Mouse (Mus musculus): ENCODE data around the gene Lyst. TPM values are rescaled to one million over a fixed set of nuclear protein-coding genes. Genes with fewer than 3 reads are reported as not detected.
"Not testable (repeated sequence)": the region's sequence is repeated elsewhere in the genome, so short reads cannot be mapped to it uniquely, and the experiment has no call there.

Lyst gene
- polyA plus RNA-seq, 1 experiment from 2014 or later: 16.3 TPM

DNA sequence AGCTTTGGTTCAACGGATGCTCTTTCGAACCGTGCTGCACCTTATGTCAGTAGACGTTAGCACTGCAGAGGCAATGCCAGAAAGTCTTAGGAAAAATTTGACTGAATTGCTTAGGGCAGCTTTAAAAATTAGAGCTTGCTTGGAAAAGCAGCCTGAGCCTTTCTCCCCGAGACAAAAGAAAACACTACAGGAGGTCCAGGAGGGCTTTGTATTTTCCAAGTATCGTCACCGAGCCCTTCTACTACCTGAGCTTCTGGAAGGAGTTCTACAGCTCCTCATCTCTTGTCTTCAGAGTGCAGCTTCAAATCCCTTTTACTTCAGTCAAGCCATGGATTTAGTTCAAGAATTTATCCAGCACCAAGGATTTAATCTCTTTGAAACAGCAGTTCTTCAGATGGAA, 44.5 kb downstream of the Lyst start:
- no peak for DNase-seq (ENCODE audit: low spot score)

DNA sequence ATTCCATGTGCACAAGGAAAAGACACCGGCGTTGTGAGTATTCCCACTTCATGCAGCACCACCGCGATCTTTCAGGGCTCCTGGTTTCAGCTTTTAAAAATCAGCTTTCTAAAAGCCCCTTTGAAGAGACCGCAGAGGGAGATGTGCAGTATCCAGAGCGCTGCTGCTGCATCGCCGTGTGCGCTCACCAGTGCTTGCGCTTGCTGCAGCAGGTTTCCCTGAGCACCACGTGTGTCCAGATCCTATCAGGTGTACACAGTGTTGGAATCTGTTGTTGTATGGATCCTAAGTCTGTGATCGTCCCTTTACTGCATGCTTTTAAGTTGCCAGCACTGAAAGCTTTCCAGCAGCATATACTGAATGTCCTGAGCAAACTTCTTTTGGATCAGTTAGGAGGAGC, 45.0 kb downstream of the Lyst start:
- no peak for DNase-seq (ENCODE audit: low spot score)

DNA sequence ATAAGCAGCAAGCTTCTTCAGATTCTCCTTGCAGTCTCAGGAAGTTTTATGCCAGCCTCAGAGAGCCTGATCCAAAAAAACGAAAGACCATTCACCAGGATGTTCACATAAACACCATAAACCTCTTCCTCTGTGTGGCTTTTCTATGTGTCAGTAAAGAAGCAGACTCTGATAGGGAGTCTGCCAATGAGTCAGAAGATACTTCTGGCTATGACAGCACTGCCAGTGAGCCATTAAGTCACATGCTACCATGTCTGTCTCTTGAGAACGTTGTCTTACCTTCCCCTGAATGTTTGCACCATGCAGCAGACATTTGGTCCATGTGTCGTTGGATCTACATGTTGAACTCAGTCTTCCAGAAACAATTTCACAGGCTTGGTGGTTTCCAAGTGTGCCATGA, 47.4 kb downstream of the Lyst start:
- DNase-seq (ENCODE audit: low spot score): no peak

DNA sequence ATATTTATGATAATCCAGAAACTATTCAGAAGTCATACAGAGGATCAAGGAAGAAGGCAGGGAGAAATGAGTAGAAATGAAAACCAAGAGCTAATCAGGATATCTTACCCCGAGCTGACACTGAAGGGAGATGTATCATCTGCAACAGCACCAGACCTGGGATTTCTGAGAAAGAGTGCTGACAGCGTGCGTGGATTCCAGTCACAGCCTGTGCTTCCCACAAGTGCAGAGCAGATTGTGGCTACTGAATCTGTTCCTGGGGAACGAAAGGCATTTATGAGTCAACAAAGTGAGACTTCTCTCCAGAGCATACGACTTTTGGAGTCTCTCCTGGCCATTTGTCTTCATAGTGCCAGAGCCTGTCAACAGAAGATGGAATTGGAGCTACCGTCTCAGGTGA, 47.8 kb downstream of the Lyst start:
- DNase-seq (ENCODE audit: low spot score): no peak

DNA sequence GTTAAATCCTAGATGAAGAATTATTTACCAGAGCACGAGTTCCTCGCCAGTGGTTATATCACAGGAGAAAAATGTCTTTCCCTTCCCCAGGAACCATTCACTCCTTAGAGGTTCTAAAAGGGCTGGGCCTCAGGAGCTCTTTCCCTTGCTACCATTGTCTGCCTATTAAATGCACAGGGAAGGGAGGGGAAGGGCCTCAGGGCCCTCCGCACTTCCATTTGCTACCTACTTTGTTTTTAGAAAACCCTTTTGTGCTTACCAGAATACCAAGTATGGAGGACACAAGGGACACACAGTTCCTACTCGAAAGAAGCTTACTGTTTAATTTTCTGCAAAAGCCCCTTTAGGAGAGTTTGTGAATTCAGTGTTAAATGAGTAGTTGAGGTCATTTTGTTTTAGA, 48.5 kb downstream of the Lyst start:
- DNase-seq (ENCODE audit: low spot score): no peak

DNA sequence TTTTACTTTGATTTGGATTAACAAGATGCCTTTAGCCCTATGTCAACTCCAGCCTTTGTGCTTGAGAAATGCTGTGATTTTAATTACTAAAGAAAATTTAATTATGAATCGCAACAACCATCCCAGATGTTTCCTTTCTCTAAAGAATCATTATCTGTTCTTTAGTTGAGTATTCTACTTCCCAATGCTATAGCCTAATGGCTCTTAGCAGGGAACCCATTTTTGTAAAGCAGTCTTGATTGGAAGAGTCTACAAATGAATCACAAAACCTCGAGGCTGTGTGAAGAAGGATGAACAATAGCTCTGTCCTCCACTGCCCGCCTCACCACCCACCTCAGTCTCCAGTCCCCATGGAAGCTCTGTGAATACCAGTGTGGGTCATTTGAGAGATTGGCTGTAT, 57.1 kb downstream of the Lyst start:
- no peak for DNase-seq (ENCODE audit: low spot score)

DNA sequence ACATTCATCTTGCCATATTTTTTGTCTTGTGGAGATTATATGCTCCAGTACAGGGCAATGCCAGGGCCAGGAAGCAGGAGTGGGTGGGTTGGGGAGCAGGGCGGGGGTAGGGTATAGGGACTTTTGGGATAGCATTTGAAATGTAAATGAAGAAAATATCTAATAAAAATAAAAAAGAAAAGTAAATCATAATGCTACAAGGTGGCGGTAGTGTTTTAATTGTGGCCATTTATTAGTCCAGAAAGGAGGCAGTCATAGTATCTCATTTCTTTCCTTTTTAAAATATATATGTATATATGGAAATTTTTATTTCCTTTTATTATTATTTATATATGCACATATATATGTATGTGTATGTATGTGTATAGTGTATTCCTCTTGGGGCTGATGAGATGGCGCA, 65.3 kb downstream of the Lyst start:
- no peak for DNase-seq (ENCODE audit: low spot score)

DNA sequence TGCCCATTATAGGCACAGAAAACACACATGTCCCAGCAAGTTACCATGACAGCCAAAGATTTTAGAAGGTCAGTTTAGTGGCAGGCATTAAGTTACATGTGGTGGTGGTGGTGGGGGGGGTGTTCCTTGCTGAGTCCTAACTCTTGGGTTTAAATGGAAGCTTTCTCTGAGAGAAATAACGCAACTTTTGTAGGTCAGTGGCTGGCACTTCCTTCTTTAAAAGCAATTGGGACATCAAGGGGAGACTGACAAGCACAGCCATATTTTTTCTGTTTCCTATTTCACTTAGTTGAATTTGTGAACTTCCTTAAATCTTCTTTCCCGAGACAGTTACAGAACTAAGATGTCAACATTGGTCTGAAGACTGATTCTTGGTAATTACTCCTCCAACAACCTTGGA, 75.9 kb downstream of the Lyst start:
- DNase-seq (ENCODE audit: low spot score): not testable (repeated sequence)

DNA sequence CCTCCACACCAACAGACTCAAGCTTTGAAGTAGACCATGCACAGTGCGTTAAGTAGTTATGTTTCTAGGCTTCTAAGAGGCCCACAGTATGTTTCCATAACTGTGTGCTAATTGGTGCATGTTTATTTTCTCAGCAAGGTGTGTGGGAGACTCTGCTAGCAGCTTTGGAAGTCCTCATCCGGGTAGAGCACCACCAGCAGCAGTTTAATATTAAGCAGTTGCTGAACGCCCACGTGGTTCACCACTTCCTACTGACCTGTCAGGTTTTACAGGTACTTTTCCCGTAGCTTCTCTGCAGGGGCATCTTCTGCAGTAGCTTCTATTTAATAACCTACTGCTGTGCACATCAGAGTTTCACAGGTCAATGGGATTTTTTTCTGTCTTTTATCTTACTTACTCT, 80.5 kb downstream of the Lyst start:
- no peak for DNase-seq (ENCODE audit: low spot score)

DNA sequence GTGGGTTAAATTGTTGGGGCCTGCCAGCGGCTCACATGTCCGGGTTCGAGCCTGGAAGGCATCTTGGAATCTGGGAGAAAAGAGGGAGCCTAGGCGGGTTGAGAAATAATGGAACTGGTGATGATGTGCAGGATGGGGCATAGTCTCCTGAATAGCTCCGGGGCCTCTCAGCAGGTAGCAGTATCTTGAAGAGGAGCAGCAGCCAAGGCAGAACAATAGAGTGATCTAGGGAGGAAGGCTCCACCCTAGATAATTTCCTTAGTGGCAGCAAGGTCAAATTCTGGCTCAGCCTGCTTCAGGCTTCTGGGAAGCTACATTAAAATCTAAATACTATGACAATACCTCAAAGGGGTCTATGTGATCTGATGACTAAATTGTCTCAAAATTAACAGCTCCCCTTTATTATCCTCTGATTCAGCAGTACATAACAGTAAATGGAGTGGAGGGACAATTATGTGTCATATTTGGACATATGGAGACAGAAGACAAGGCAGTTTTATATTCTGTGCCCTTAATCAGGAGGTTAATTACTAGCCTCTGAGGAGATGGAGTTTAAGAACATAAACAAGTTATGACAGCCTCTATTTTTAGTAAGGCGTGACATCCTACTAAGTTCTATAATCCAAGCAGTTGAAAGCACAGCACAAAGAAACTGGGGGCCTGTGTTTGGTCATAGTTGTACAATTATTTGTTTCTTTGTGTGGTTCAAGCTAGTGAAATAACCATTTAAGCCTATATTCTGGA, 81.6 kb downstream of the Lyst start:
- DNase-seq (ENCODE audit: low spot score): no peak

DNA sequence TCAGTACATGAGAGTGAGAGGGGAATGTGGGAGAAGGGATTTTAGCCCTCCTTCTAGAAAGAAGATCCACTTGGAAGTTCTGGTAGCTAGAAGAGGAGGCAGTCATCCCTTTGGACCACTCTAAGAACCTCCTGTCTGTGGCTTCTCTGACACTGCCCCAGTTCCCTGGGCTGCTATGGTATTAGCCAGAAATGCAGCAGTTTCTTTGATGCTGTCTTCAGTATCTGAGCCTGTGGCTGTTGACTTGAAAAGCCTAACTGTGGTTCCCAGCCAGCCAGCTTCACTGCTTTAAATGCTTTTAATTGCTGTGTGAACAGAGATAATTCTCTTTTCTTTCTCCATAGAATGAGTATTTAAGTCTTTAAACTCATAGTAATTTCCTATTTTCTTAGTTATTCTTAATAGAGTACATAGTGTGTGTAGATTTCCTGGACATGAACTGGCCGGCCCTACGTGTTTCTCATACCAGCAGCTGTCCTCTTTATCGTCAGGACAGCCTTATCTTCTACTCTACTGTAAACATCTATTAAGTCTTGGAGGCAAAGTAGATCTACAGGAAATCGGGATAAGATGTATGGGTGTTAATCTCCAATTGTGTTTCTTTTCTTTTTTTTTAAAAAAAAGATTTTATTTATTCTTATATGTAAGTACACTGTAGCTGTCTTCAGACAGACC, 84.6 kb downstream of the Lyst start:
- no peak for DNase-seq (ENCODE audit: low spot score)

DNA sequence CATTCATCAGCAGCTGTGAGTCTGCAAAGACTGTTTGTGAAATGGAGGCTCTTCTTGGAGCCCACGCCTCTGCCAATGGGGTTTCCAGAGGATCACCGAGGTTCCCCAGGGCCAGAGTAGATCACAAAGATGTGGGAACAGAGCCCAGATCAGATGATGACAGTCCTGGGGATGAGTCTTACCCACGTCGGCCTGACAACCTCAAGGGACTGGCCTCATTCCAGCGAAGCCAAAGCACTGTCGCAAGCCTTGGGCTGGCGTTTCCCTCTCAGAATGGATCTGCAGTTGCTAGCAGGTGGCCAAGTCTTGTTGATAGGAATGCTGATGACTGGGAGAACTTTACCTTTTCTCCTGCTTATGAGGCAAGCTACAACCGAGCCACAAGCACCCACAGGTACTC, 87.7 kb downstream of the Lyst start:
- no peak for DNase-seq (ENCODE audit: low spot score)

DNA sequence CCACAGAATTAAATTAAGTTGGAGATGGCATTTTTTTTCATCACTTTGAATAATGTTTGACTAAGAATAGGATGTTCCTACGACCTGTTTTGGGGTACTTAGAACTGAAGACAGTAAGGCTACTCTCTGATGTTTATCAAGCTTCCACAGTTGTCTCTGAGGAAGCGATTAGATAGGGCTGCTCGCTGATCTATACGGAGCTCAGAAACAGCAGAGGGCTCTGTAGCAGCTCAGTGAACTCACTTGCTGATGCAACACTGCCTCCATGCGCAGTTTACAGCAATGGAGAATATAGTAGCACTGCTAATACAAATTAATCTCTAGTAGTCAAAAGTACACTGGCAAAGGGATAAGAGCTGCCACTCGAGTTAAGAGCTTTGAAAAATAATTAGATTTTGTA, 91.4 kb downstream of the Lyst start:
- DNase-seq (ENCODE audit: low spot score): no peak

DNA sequence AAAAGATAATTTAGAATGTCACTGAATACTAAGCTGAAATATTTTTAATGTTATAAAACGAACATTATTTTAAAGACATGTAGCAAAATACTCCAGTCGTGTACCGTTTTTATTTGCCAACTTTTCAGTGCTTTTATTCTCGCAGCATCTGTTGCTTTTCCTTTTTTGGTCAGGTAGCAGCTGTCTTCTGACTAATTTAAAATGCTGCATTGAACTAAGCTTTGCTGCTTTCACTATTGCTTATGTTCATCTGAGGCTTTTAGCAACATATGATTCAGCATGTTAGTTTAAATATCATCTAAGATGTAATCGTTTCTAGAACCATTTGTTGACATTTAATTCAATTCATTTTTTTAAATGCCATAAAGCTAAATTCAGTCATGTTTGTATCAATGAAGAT, 113.3 kb downstream of the Lyst start:
- no peak for DNase-seq (ENCODE audit: low spot score)

DNA sequence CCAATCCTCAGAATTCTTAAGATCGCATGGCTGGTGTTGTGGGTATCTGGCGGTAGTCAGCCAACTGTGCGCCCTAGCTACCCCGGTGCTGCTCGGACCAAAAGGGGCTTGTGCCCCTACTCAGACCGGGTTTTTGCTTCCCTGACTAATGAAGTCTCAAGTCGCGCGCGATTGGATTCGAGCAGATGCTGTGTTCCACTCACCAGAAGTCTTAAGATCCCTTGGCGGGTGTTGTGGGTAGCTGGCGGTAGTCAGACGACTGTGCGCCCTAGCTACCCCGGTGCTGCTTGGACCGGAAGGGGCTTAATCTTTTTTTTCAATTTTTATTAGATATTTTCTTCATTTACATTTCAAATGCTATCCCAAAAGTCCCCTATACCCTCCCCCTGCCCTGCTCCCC, 131.2 kb downstream of the Lyst start:
- DNase-seq (ENCODE audit: low spot score): not testable (repeated sequence)

DNA sequence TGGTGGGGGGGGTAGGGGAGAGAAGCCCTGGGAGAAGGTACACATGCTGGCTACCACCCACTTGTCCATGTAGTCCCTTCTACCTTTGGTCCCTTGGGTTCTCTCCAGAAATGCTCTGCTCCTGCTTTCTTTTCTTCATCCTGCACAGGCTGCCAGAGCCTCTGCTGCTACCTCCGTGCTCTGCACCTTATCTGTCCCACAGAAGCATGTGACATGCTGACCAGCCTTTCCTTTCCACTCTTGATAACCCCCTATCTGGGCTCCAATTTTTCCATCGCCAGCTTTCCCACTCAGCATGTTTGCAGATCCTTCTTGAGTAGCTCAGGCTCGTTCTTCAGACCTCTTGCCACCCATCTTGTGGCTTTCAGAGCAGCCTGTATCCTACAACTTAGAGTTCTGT, 133.1 kb downstream of the Lyst start:
- no peak for DNase-seq (ENCODE audit: low spot score)

DNA sequence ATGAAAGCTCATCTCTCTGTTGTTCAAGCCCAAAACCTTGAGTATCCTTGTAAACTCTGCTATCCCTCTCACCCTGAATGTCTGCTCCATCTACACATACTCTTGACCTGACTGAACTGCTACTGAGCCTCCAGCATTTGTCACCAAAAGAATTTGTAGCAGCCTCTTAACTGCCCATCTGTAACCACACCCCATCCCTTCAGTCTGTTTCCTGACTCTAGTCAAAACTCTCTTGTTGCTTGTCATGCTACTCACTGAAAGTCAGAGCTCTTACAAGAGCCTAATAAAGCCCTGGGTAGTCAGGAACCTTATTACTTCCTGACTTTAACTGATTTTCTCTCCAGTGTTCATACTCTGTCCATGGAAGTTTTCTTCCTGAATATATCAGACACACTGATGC, 133.6 kb downstream of the Lyst start:
- DNase-seq (ENCODE audit: low spot score): no peak

DNA sequence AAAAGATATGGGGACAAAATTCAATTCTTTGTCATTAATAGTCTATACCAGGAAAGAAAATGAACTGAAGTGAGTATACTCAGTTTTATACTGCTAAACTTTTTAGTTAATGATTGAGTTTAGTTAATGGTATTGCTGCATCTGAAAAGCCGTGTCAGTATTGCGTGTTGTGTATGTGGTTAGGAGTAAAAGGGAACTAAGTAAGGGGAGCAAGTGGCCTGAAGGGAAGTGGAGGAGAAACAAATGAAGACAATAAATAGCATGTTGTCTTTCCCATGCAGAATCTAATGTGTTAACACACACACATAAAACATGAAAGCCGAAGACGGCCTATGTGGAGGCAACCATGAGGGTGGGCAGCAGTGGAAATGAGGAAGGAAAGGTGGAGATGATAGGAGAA, 149.0 kb downstream of the Lyst start:
- DNase-seq (ENCODE audit: low spot score): no peak

DNA sequence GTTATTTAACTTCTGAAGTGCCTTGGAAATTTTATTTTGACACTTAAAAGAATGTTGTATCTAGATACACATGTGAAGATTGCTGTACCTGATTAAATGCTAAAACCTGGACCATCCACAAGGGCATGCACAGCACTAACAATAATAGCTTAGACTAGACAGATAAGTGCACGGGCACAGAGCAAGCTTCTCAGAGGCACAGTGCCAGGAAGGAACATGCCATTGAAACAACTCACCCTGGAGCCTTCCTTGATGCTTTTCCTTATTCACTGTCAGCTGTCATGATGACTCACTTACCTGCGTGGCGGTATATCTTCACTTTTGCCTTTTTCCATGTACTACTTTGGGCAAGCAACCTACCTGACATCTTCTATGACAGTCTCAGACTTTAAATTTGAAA, 155.7 kb downstream of the Lyst start:
- DNase-seq (ENCODE audit: low spot score): no peak

DNA sequence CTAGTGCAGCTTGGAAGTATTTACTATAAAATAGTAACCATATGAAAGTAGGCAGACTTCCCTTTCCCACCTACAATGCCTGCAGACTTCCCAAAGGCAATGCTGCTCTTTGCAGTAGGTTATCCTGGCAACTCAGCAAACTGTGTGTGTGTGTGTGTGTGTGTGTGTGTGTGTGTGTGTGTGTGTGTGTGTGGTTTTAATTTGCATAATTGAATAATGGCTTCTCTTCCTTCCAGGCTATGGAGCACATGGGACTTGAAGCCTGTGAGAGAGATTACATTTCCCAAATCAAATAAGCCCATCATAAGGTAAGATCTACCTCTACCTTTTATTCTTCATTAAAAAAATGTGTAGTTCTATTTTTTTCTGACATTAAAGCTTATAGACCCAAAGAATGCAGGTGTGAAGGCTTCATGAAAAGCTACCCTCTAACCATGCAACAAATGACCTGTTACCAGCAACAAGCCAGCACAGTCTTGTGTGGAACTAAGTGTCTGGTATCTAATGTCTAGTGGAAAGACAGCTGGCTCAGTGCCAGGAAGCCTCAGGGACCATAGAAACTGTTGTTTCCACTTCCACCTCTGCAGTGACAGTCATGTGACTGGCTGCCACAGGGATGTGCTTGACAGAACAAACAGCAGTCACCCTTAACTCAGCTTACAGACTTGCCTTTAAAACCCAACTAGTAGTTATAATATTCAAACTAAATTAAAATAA, 185.7 kb downstream of the Lyst start:
- DNase-seq (ENCODE audit: low spot score): peak; percentile 11

DNA sequence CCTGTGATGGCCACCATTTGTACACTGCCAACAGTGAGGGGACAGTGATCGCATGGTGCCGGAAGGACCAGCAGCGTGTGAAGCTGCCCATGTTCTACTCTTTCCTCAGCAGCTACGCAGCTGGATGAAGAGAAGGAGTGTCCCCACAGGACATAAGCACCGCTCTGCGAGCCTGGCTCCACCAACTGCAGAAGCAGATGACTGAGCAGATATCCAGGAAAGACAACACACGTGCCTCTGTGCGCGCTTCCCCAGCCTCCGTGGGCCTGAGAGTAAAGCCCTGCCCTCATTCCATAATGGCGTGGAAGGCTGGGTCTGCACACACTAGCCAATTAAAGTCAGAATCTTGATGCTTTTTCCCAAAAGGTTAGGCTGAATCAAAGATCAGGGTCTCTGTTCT, 186.9 kb downstream of the Lyst start:
- DNase-seq (ENCODE audit: low spot score): no peak

DNA sequence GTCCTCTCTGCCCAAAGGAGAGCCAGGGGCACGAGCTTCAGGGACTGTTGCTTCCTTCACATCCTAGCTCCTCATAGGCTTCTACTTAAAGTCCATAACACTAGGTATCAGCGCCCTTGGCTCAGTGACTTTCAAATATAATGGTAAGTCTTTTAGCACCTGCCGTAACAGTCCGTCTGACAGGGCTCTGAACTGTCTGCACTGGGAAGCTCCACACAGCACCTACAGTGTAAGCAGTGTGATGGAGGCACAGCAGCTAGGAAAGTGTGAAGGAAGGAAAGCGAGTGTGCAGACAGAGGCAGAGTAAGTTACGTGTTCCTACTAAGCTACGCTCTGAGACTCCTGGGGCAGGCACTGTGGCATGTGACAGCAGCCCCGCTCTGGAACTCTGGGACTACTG, 187.5 kb downstream of the Lyst start:
- DNase-seq (ENCODE audit: low spot score): no peak
